Mouse (Mus musculus) kidney, postnatal 0 days (tissue): ENCODE results near the gene Sema7a. TPM values are rescaled to one million over a fixed set of nuclear protein-coding genes. Genes with fewer than 3 reads are reported as not detected.

ENCODE experiments used
- ATAC-seq: fragments of 200-750 bp; cut with Nextera tagmentation; replicated peaks from 2 replicates; pipeline ENCODE4 v1.8.0; 2017; ENCODE audit warnings: low read depth, moderate number of reproducible peaks, moderate TSS enrichment, moderate library complexity; ENCODE audit not compliant: low FRiP score
- DNase-seq: peaks from one replicate; pipeline ENCODE4 v3.0.0-alpha.2; 2016; ENCODE audit warnings: low spot score
- H3K27ac ChIP-seq: fragments of 300-500 bp; sonication (generic); 2 replicates; pipeline ENCODE4 v1.5.1; 2014; ENCODE audit warnings: mild to moderate bottlenecking
- H3K27me3 ChIP-seq: fragments of 300-500 bp; sonication (generic); 2 replicates; pipeline ENCODE4 v1.6.1; 2014; ENCODE audit warnings: low read length, mixed read lengths; ENCODE audit not compliant: insufficient read depth
- H3K36me3 ChIP-seq: fragments of 300-500 bp; sonication (generic); 2 replicates; pipeline ENCODE4 v1.6.1; 2014; ENCODE audit warnings: low read length, mixed read lengths; ENCODE audit not compliant: insufficient read depth
- H3K4me1 ChIP-seq: fragments of 300-500 bp; sonication (generic); replicated peaks from 2 replicates; pipeline ENCODE4 v1.6.1; 2014; ENCODE audit warnings: antibody characterized with exemption, low read length, mixed read lengths; ENCODE audit not compliant: insufficient read depth
- H3K4me2 ChIP-seq: fragments of 300-500 bp; sonication (generic); 2 replicates; pipeline ENCODE4 v1.6.1; 2014; ENCODE audit warnings: mild to moderate bottlenecking, low read length, moderate library complexity, mixed read lengths
- H3K4me3 ChIP-seq: fragments of 300-500 bp; sonication (generic); replicated peaks from 2 replicates; pipeline ENCODE4 v1.5.1; 2014; ENCODE audit warnings: low read depth, low read length
- H3K9ac ChIP-seq: fragments of 300-500 bp; sonication (generic); 2 replicates; pipeline ENCODE4 v1.6.1; 2014; ENCODE audit warnings: low read depth, low read length
- H3K9me3 ChIP-seq: fragments of 300-500 bp; sonication (generic); replicated peaks from 2 replicates; pipeline ENCODE4 v1.6.1; 2016; ENCODE audit warnings: low read length, inconsistent platforms, mixed read lengths
- CTCF ChIP-seq: IDR thresholded peaks from 2 replicates; pipeline ENCODE4 v1.5.1; 2016; ENCODE audit warnings: antibody characterized with exemption, low read depth, mild to moderate bottlenecking, moderate library complexity
- WGBS: fragments of 180-500 bp; shearing (Covaris S2); extraction: QIAGEN DNeasy Blood & Tissue Kit; methylation state at CpG from one replicate; pipeline ENCODE4 v1.1.7; 2014; 5-methylcytosine and 5-hydroxymethylcytosine counted together
- polyA plus RNA-seq: library from polyadenylated mRNA; unstranded; fragments of >200 nt; fragmentation: Nextera tagmentation; extraction: Ambion mirVana; gene quantifications from 2 replicates; pipeline ENCODE4 v1.2.1, GENCODE M21; 2015

Gene Sema7a
- polyA plus RNA-seq, 1 experiment from 2014 or later = 0.80 TPM

DNA sequence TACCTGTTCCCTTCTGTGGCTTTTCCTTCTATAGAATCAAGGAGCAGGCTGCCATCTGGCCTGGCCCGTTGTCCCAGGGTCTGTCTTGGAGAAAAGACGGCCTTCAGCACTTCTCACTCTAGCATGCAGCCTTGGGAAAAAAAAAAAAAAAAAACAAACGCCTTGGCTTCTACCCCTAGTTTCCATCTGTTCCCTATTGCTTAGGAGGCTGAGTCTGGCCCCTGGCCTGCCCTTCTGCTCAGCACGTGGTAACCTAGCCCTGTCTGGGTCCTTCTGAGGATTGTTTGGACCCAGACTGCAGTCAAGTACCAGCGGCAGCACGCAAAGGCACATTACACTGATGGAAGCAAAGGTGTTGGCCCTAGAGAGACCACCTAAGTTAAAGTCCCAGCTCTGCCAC, 2.3 kb upstream of the Sema7a start:
- no peak overlapping the region for H3K27ac ChIP-seq
- TF ChIP-seq CTCF = no peak
- WGBS = 61% methylated on average over 6 of the region's 6 CpGs
- 0 out of 2 replicates have a peak, but pooled peaks cover 17% of the 10 kb centered on the region for H3K27me3 ChIP-seq
- no peaks in the 10 kb centered on the region for H3K36me3 ChIP-seq
- no peak overlapping the region for H3K4me2 ChIP-seq
- DNase-seq (no peak), ATAC-seq (no peak)
- no peak overlapping the region for H3K4me3 ChIP-seq
- H3K9me3 ChIP-seq = no peaks in the 10 kb centered on the region
- H3K4me1 ChIP-seq = peaks cover 8% of the 10 kb centered on the region; the same call in 1 of the 2 replicates
- H3K9ac ChIP-seq = no peak overlapping the region

DNA sequence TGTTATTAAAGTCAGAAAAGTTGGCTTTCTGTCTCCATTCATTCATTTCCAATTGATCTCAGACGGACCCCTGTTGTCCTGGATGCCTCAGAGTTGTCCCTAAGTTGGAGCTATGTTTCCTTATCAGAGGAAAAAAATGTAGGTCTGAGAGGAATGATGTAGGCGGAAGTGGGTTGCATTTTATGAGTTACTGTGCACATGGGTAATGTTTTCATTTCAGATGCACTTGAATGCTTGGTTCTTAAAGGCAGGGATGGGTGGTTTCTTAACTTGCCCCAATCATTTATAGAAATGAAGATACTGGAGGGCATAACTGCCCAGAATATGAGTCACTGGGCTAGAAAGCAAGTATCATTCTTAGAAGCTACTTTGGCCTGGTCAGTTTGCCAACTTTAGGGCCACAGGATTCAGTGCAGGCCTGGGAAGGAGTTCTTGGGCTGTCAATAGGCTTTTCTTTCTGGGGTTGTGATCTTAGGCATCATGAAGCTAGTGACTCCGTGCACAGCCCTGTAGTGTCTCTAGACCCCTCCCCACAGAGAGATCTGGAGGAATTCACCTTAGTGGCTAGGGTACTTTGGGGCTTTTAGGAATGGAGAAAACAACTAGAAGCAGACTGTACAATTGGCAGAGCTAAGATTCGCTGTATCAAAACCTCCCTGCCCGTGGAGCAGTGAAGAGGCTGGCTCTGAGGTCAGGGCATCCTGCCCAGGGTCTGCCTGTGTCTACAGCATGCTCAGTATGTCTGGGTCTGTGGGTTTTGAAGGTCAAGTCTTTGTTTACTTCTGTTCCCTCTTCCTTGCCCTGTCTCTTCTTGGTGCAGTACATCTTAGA, 1.5 kb upstream of the Sema7a start:
- Histone ChIP-seq H3K4me1 (peaks cover 8% of the 10 kb centered on the region; the same call in 1 of the 2 replicates), H3K9me3 (no peaks in the 10 kb centered on the region), H3K4me3 (no peak overlapping the region), H3K27me3 (0 out of 2 replicates have a peak, but pooled peaks cover 17% of the 10 kb centered on the region), H3K4me2 (no peak overlapping the region), H3K27ac (no peak overlapping the region), H3K9ac (no peak overlapping the region), H3K36me3 (no peaks in the 10 kb centered on the region)
- DNase-seq = no peak
- no peak for ATAC-seq
- WGBS = 75% methylated on average over 5 of the region's 5 CpGs
- TF ChIP-seq CTCF = no peak

DNA sequence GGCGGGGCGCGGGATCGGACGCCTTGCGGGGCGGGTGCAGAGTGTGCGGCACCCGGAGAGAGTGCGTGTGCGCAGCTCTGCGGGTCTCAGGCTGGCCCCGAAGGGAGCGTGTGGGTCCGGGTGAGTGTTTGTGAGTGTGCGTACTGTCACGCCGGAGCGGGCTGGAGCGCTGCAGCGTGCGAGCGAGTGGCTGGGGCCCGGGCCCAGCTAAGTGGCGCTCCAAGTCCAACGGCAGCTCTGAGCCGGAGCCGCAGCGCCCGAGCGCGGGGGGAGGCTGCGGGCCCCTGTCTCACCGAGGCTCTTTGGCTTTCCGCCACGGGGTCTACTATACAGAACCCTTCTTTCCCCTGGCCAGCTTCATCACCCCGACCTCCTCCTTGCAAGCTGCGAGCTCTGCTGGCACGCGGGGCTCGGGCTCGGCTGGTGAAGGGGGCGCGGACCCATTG, 460 bp downstream of the Sema7a start:
- H3K4me2 ChIP-seq = peak overlapping the region; percentile 99
- H3K9me3 ChIP-seq = no peaks in the 10 kb centered on the region
- WGBS = 0% methylated on average over 42 of the region's 44 CpGs
- no peaks in the 10 kb centered on the region for H3K36me3 ChIP-seq
- H3K27ac ChIP-seq = peak overlapping the region; percentile 19; the same call in 1 of the 2 replicates
- peak; percentile 41 for DNase-seq
- peak overlapping the region; percentile 74 for H3K4me3 ChIP-seq
- peak; percentile 52; the same call in 1 of the 2 replicates for ATAC-seq
- peak overlapping the region; percentile 76 for H3K9ac ChIP-seq
- peaks cover 8% of the 10 kb centered on the region; the same call in 1 of the 2 replicates for H3K4me1 ChIP-seq
- no peak for TF ChIP-seq CTCF
- 0 out of 2 replicates have a peak, but pooled peaks cover 17% of the 10 kb centered on the region for H3K27me3 ChIP-seq

DNA sequence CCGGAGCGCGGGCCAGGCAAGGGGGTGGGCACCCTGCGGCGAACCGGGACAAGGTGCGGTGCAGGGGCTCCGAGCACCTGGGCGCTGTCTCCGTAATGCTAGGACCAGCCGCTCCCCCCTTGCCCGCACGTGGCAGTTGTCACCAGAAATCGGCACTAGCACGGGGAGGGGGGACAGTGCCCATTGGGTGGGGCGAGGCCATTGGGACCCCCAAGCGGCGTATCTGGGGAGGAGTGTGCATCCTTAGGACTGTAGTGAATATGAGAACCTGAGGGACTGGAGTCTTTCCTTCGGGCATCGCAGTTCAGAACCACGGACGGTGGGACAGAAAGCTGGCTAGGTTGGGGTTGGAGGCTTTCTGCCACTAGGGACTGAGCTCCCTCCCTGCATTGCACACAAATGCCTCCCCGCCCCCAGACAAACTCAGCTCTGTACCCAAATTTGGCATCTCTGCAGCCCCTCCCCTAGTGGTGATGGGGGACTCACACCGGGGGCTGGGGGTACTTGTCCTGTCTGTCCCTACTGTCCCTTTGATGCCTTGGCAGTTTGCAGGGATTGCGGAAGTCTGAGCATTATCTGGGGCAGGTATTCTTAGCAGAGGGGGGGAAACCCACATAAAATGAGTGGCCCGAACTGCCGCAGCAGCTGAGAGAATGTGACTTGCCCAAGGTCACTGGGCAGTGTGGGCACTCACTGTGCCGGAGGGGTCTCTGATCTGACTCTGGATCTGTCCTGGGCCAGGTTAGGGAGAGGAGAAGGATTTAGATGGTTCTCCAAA, 1.1 kb downstream of the Sema7a start:
- H3K27ac ChIP-seq = no peak overlapping the region
- 0 out of 2 replicates have a peak, but pooled peaks cover 17% of the 10 kb centered on the region for H3K27me3 ChIP-seq
- peak; percentile 9; the same call in 1 of the 2 replicates for TF ChIP-seq CTCF
- WGBS = 7% methylated on average over 28 of the region's 28 CpGs
- H3K9ac ChIP-seq = peak overlapping the region; percentile 76
- peak overlapping the region; percentile 99 for H3K4me2 ChIP-seq
- no peaks in the 10 kb centered on the region for H3K9me3 ChIP-seq
- DNase-seq (peak; percentile 34), ATAC-seq (no peak)
- no peaks in the 10 kb centered on the region for H3K36me3 ChIP-seq
- peak overlapping the region; percentile 74 for H3K4me3 ChIP-seq
- peaks cover 8% of the 10 kb centered on the region; the same call in 1 of the 2 replicates for H3K4me1 ChIP-seq

DNA sequence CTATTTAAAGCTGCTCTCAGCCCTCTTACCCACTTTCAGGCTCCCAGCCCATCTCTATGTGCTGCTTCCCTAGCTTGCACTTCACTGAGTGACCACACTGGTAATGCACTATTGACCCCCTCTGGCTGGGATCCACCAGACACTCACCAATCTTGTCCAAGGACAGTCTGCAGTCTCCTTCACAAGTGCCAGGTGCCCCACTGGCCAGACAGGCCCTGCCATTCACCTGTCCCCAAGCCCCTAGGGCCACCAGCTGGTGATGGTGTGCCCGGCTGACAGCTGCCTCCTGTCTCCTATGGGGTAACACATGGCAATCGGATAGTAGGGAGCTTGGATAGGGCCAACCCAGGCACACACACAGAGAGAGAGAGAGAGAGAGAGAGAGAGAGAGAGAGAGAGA, 2.1 kb downstream of the Sema7a start:
- no peak for ATAC-seq
- H3K36me3 ChIP-seq = no peaks in the 10 kb centered on the region
- no peak for DNase-seq
- H3K9ac ChIP-seq = no peak overlapping the region
- no peaks in the 10 kb centered on the region for H3K9me3 ChIP-seq
- 0 out of 2 replicates have a peak, but pooled peaks cover 17% of the 10 kb centered on the region for H3K27me3 ChIP-seq
- no peak overlapping the region for H3K27ac ChIP-seq
- TF ChIP-seq CTCF = no peak
- WGBS = 59% methylated on average over 2 of the region's 2 CpGs
- no peak overlapping the region; the same call in 1 of the 2 replicates for H3K4me2 ChIP-seq
- H3K4me1 ChIP-seq = peaks cover 8% of the 10 kb centered on the region; the same call in 1 of the 2 replicates
- H3K4me3 ChIP-seq = no peak overlapping the region

DNA sequence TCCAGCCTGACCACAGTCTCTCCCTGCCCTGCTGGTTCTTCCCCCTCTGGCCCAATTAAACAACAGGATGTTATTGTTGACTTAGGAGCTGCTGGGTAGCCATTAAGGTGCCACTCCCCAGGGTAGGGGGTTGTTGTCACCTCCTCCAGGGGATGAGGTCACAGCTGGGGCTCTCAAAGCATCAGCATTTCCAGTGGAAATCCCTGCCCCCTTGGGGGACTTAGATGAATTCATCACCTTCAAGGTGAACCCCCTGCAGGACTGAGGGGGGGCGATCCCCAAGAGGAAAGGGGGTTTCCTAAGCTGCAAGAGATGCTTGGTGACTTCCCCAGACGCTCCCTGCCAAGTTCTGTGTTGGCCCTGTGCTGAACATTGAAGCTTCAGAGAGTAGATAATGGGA, 3.2 kb downstream of the Sema7a start:
- WGBS = 36% methylated on average over 2 of the region's 2 CpGs
- DNase-seq (no peak), ATAC-seq (no peak)
- Histone ChIP-seq H3K4me2 (0 out of 2 replicates have a peak overlapping the region, but pooled peaks have one; percentile 1), H3K36me3 (no peaks in the 10 kb centered on the region), H3K4me3 (no peak overlapping the region), H3K9me3 (no peaks in the 10 kb centered on the region), H3K27me3 (0 out of 2 replicates have a peak, but pooled peaks cover 17% of the 10 kb centered on the region), H3K4me1 (peaks cover 10% of the 10 kb centered on the region; the same call in 1 of the 2 replicates), H3K9ac (no peak overlapping the region), H3K27ac (no peak overlapping the region)
- no peak for TF ChIP-seq CTCF
